ENCODE assay signal across 8 mouse cellular contexts in genomic region chr2:144333138-144333842, GRCm38 (mm10). TPM values are rescaled to one million over a fixed set of nuclear protein-coding genes. Genes with fewer than 3 reads are reported as not detected.
DNase-seq lines count a peak whose midpoint lies in the region; ATAC-seq lines count a peak whose summit lies in the region.

No protein-coding gene starts in this region.

- H3K9me3 ChIP-seq in hindbrain, embryonic 12.5 days (replicated peaks), result no peaks in the 10 kb centered on the region
- no peaks in the 10 kb centered on the region for H3K9me3 ChIP-seq in liver, embryonic 15.5 days (replicated peaks)

- no peaks in the 10 kb centered on the region for H3K36me3 ChIP-seq in hindbrain, embryonic 12.5 days
- H3K36me3 ChIP-seq in liver, embryonic 15.5 days (replicated peaks), result no peaks in the 10 kb centered on the region

- no peak overlapping the region for H3K27ac ChIP-seq in hindbrain, embryonic 12.5 days
- no peak overlapping the region for H3K27ac ChIP-seq in liver, embryonic 15.5 days (replicated peaks)

- 0 out of 2 replicates have a peak overlapping the region, but pooled peaks have one; percentile 18 for H3K9ac ChIP-seq in hindbrain, embryonic 12.5 days
- H3K9ac ChIP-seq in liver, embryonic 15.5 days, result no peak overlapping the region

- ATAC-seq in common myeloid progenitor, adult 5-6 weeks (replicated peaks; ENCODE audit: low read depth, poor library complexity, severe bottlenecking), result peak; percentile 19; the same call in 1 of the 2 replicates
- no peak for ATAC-seq in hindbrain, embryonic 12.5 days (ENCODE audit: low FRiP score)
- ATAC-seq in liver, embryonic 15.5 days (ENCODE audit: insufficient read depth), result no peak

- H3K4me1 ChIP-seq in hindbrain, embryonic 12.5 days, result peaks cover 36% of the 10 kb centered on the region
- peaks cover 25% of the 10 kb centered on the region for H3K4me1 ChIP-seq in liver, embryonic 15.5 days (replicated peaks)

- H3K4me3 ChIP-seq in hindbrain, embryonic 12.5 days, result peak overlapping the region; percentile 28
- H3K4me3 ChIP-seq in liver, embryonic 15.5 days (replicated peaks), result no peak overlapping the region

- WGBS in hindbrain, embryonic 12.5 days, result 9% methylated on average over 28 of the region's 28 CpGs
- WGBS in liver, embryonic 15.5 days (ENCODE audit: insufficient replicate concordance), result 9% methylated on average over 28 of the region's 28 CpGs

- peaks cover 76% of the 10 kb centered on the region for H3K27me3 ChIP-seq in hindbrain, embryonic 12.5 days
- peaks cover 75% of the 10 kb centered on the region for H3K27me3 ChIP-seq in liver, embryonic 15.5 days

- H3K4me2 ChIP-seq in hindbrain, embryonic 12.5 days (replicated peaks), result peak overlapping the region; percentile 91
- peak overlapping the region; percentile 21 for H3K4me2 ChIP-seq in liver, embryonic 15.5 days

- DNase-seq in kidney, adult 11 months, result peak; percentile 23
- no peak for DNase-seq in kidney, adult 9 months
- peak; percentile 38 to 43 for DNase-seq in right cerebral cortex, adult 2 months (ENCODE audit: low spot score in 2 of 2)
- no peak for DNase-seq in cerebellum, adult 11-12 months
- DNase-seq in spleen, postnatal 36 days (ENCODE audit: low spot score in 2 of 2), result no peak

RNA-seq across cellular contexts. Expression of gene Ovol2, which starts 1.3 kb away (rescaled TPM):
- not detected in 2 replicates for total RNA-seq in common myeloid progenitor, adult 5-6 weeks (2017)
- polyA plus RNA-seq in hindbrain, embryonic 12.5 days (2016; fragmentation: Nextera tagmentation; extraction: Ambion mirVana), result 0.44 and 1.3 TPM in 2 replicates
- polyA plus RNA-seq in liver, embryonic 15.5 days (2015; fragmentation: Nextera tagmentation; extraction: Ambion mirVana), result not detected in 2 replicates

RNA-seq across cellular contexts. Expression of gene Kat14, which starts 35.5 kb away (rescaled TPM):
- total RNA-seq in common myeloid progenitor, adult 5-6 weeks (2017), result 34.7 and 44.2 TPM in 2 replicates
- 37.7 and 40.7 TPM in 2 replicates for polyA plus RNA-seq in hindbrain, embryonic 12.5 days (2016; fragmentation: Nextera tagmentation; extraction: Ambion mirVana)
- polyA plus RNA-seq in liver, embryonic 15.5 days (2015; fragmentation: Nextera tagmentation; extraction: Ambion mirVana), result 14.0 and 17.1 TPM in 2 replicates

RNA-seq across cellular contexts. Expression of gene Pet117, which starts 35.5 kb away (rescaled TPM):
- 19.5 TPM in 1 of 2 replicates, not detected in the other for total RNA-seq in common myeloid progenitor, adult 5-6 weeks (2017)
- 1.1 and 2.3 TPM in 2 replicates for polyA plus RNA-seq in hindbrain, embryonic 12.5 days (2016; fragmentation: Nextera tagmentation; extraction: Ambion mirVana)
- 1.3 and 1.7 TPM in 2 replicates for polyA plus RNA-seq in liver, embryonic 15.5 days (2015; fragmentation: Nextera tagmentation; extraction: Ambion mirVana)

Comparison
In these comparisons a context has a peak if more than half of its experiments do, and no peak if none do; other contexts are left out.
1. DNase-seq: peak in kidney, adult 11 months (single experiment) and right cerebral cortex, adult 2 months (2 of 2); none in kidney, adult 9 months (single experiment), cerebellum, adult 11-12 months (single experiment) and spleen, postnatal 36 days (0 of 2).